Mouse (Mus musculus) right cerebral cortex, postnatal 25 days (tissue): ENCODE results near the gene Cntrob.
"Not testable (repeated sequence)": the region's sequence is repeated elsewhere in the genome, so short reads cannot be mapped to it uniquely, and the experiment has no call there.

Experiments used
- DNase-seq: peaks from one replicate; pipeline ENCODE4 v3.0.0; 2022

Gene Cntrob

DNA sequence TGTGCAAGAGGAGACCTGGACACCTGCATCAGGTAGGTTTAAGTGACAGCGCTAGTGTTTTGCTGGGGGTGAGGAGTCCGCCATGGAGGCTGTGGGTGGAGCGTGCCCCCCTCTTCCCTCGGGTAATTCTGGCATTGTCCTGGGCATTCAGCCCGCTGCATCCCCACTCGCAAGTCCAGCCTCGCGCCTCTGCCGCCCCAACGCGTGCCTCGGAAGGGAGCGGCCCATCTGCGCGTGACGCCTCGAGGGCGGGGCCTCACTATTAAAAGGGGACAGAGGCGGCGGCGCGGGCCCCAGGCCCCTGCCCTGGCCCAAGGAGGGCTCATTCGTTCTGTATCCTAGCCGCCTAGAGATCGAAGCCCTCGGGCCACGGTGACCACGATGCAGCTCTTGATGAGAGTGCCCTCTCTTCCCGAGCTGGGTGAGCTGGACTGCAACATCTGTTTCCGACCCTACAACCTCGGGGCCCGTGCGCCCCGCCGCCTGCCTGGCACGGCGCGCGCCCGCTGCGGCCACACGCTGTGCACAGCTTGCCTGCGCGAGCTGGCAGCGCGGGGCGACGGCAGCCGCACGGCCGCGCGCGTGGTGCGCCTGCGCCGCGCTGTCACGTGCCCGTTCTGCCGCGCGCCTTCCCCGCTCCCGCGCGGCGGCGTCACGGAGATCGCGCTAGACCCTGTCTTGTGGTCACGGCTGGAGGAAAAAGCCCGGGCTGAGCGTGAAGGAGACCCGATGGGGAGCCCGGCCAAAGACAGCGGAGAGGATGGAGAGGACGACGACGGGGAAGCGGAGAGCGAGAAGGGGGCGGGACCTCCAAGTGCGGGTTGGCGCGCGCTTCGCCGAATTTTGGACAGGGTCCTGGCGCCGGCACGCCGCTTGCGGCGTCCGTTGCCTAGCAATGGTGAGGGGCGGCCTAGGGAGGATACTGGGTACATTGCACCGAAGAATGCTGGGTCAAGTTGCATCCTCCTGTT lies 16.9 kb upstream of the Cntrob start, which contains the start of gene Rnf227:
Gene Rnf227, plus strand, starts transcription at position 301 of the 971 bp plus-strand sequence.
- DNase-seq, result peak; percentile 89

GRCm38 (mm10) chr11:69334796-69335195 lies 11.2 kb upstream of the Cntrob start:
- no peak for DNase-seq

- DNase-seq, result no peak
These were observed 10.3 kb upstream of the Cntrob start for GRCm38 (mm10) chr11:69333922-69334321.

GRCm38 (mm10) chr11:69332713-69333253 lies 9.2 kb upstream of the Cntrob start:
- DNase-seq, result no peak

GRCm38 (mm10) chr11:69331929-69332405 lies 8.4 kb upstream of the Cntrob start:
- peak; percentile 81 for DNase-seq

DNA sequence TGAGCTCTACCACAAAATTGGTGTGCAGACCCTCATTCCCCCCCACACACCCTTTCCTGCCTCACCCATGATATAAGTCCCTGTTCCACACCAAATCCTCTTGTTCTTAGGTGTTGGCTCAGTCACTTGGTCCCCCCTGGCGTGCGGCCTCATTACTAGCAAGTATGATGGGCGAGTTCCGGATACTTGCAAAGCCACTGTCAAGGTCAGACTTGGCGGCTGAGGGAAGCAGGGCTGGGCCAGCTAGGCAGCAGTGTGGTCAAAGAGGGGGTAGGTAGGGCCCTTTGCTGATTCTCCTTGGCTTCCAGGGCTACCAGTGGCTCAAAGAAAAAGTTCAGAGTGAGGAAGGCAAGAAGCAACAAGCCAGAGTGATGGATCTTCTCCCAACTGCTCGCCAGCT lies 7.6 kb upstream of the Cntrob start:
- no peak for DNase-seq

- no peak for DNase-seq
These were observed 4.9 kb upstream of the Cntrob start for GRCm38 (mm10) chr11:69328517-69328916.

DNA sequence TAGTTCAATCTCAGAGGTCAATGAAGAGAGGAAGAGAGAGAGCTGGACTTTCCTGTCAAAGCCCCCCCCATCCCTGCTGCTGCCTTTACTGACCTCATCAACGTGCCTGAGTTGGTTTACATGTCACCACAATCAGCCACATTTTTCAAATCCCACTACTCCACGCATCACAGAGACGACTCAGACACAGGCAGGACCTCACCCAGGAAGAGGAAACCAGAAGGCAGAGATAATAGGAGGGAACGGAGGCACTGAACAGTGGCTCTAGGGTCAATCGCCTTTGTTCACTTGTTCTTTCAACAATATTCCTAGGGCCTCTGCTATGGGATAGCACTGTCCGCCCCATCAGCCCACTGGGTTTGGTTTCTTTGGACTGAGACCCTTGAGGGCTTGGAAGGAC lies 4.1 kb upstream of the Cntrob start:
- no peak for DNase-seq

- DNase-seq, result no peak
These were observed 3.5 kb upstream of the Cntrob start for GRCm38 (mm10) chr11:69327157-69327442.

GRCm38 (mm10) chr11:69326408-69327156 lies 3.0 kb upstream of the Cntrob start:
- DNase-seq, result no peak

- peak; percentile 78 for DNase-seq
These were observed 2.2 kb upstream of the Cntrob start, which contains the start of gene Kcnab3 for GRCm38 (mm10) chr11:69325628-69326407. Gene Kcnab3 (plus strand): TSS chr11:69326258.

DNA sequence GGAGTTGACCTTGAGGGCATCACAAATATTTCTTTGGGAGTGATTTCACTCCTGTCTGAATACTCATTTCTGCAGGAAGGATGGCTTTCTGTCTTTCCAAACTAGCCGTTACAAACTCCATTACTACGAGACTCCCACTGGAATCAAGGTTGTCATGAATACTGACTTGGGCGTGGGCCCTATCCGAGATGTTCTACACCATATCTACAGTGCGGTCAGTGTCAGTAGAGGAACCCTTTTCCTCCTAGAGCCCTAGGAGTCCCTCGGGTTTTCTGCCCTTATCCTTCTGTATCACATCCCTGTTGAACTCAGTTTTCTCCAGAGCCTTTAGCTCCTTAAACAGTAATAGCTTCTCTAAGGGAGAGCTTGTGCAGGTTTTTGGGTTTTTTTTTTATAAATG lies 1.2 kb upstream of the Cntrob start:
- no peak for DNase-seq

- DNase-seq, result no peak
These were observed 693 bp downstream of the Cntrob start for GRCm38 (mm10) chr11:69322693-69323471.

DNA sequence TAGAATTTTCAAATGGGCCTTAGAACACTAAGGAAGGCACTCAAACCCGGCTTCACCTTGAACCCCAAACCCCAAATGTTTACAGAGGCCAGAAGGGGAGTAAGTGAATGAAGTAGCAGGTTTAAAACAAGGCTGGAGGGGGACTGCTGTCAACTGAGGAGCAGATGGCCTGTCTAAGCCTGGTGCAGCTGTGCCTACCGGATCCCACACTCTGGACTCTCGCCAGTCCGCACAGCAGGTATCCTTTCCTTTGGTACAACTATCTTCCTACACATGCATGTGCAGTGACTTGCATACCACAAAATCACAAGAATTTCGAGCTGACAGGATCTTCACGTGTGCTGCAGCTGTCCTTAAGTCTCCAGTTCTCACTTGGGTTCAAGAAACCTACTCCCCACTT lies 1.6 kb downstream of the Cntrob start:
- peak; percentile 64 for DNase-seq

DNA sequence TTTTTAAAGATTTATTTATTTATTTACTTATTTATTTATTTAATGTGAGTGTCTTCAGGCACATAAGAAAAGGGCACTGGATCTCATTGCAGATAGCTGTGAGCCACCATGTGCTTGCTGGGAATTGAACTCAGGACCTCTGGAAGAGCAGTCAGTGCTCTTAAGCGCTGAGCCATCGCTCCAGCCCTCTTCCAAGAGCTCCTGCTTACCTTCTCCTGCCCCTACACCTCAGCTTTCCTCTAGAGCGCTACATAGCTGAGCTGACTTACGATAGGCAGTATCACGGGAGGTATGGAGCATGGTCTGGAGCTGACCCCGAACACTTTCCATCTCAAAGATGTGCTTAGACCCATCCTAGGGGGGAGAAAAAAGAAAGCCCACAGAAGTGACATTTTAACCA lies 2.0 kb downstream of the Cntrob start:
- no peak for DNase-seq

DNA sequence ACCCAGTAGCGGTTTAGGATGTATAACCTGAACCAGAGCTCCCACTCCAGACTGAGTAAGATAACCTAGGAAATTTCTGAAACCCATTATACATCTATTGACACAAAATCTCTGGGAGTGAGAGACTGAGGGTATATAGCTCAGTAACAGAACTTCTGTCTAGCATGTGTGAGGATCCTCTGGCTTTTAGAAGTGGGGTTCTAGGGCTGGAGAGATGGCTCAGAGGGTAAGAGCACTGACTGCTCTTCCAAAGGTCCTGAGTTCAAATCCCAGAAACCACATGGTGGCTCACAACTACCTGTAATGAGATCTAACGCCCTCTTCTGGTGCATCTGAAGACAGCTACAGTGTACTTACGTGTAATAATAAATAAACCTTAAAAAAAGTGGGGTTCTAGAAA lies 5.6 kb downstream of the Cntrob start:
- DNase-seq, result not testable (repeated sequence)

GRCm38 (mm10) chr11:69316361-69316760 lies 7.2 kb downstream of the Cntrob start:
- DNase-seq, result no peak

- DNase-seq, result no peak
These were observed 12.3 kb downstream of the Cntrob start for GRCm38 (mm10) chr11:69311266-69311665.

- no peak for DNase-seq
These were observed 17.5 kb downstream of the Cntrob start for GRCm38 (mm10) chr11:69306039-69306438.

GRCm38 (mm10) chr11:69305291-69305690 lies 18.3 kb downstream of the Cntrob start:
- DNase-seq, result no peak

DNA sequence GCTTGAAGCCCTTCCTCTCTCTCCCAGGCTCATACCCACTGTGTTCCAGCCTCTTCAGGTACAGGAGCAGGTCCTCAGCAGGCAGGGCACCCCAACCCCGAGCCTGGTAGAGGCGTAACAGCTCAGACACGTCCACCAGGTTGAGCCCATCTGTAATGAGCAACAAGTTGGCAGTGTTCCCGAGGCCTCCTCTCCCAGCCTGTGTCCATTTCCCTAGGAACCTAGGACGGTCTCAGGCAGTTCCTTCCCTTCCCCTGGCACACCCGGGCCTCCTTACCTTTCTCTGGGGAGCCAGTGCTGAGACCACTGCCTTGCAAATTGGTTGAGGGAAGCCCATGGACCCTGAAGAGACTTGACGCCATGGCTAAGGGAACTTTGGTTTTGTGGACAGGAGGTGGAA lies 20.8 kb downstream of the Cntrob start:
- no peak for DNase-seq

DNA sequence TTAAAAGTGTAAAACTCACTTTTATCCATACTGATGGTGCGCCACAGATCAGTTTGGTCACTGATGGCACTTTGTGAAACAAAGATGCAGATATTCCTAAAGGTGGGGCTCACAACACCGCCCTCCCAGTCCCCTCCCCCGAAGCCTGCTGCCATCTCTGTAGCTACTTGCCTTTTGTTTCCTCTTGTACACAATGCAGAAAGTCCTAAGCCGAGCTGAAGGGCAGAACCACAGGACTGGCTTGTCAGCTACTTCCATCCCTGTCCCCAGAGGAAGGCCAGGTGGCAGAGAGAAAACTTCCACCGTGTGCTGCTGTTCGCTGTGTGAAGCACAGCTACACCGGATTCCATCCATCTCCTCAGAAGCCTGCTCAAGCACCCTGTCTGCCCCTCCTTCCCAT lies 25.3 kb downstream of the Cntrob start:
- no peak for DNase-seq
